Comparison of ENCODE assay signal across 11 mouse cellular contexts in genomic region chr2:128203749-128204405, GRCm38 (mm10).
DNase-seq lines count a peak whose midpoint lies in the region; ATAC-seq lines count a peak whose summit lies in the region.
"Had no signal": no experiment of that assay in that cellular context is flagged by ENCODE, and none has a peak within 500 bp of the region (broad histone marks: within the 10 kb centered on the region; RNA-seq: fewer than 3 reads in every experiment).

No protein-coding gene starts in this region.

- peak; percentile 35 to 42 for DNase-seq in urinary bladder, postnatal 36 days (ENCODE audit: low spot score in 2 of 2)
- DNase-seq in urinary bladder, adult 2 months (ENCODE audit: low spot score): no peak
- peak; percentile 24 for DNase-seq in T-cell, adult 2 months (ENCODE audit: low spot score)
- no peak for DNase-seq in right cerebral cortex, postnatal 10 days (ENCODE audit: low spot score in 2 of 2)
- no peak for DNase-seq in kidney, postnatal 36 days
- DNase-seq in right cerebral cortex, adult 2 months (ENCODE audit: low spot score in 2 of 2): no peak
- DNase-seq: layer of hippocampus, adult 9-11 months had no signal

- peak; percentile 75 for ATAC-seq in neutrophil, adult 5-6 weeks (ENCODE audit: extremely low read depth, insufficient number of reproducible peaks, low FRiP score, poor library complexity, severe bottlenecking)
- ATAC-seq: activated CD4-positive, CD25-positive, alpha-beta regulatory T cell, adult 4 months; forebrain, embryonic 13.5 days; inflammation-experienced regulatory T-cells, adult 6 months had no signal

Comparison
In these comparisons a context has a peak if more than half of its experiments do, and no peak if none do; other contexts are left out.
1. DNase-seq: peak in urinary bladder, postnatal 36 days (2 of 2) and T-cell, adult 2 months (single experiment); none in urinary bladder, adult 2 months (single experiment), right cerebral cortex, postnatal 10 days (0 of 2), kidney, postnatal 36 days (0 of 2) and right cerebral cortex, adult 2 months (0 of 2).